Mouse (Mus musculus): ENCODE data around the gene Mndal. TPM values are rescaled to one million over a fixed set of nuclear protein-coding genes. Genes with fewer than 3 reads are reported as not detected.
"Not testable (repeated sequence)": the region's sequence is repeated elsewhere in the genome, so short reads cannot be mapped to it uniquely, and the experiment has no call there.

Gene Mndal
- total RNA-seq, 2 experiments from 2014 or later, result 1.9 to 2.6 TPM

DNA sequence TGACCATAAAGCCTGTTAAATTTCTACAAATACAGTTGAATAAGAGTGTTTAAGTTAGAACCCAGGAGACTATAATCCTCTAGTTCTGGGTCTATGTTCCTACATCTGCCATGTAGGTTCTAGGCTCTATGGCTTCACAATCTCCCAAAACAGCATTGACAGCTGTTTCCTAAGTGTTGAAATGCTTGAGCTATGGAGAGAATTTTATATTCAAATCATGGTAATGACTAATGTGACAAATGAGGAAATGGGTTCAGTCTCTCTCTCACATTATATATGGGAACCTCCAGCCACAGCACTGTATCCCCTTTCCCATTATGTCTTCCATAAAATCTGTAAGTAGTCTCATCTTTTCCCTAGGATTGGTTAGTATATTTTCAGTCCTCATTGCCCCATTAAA is 33.9 kb downstream of the Mndal start:
- DNase-seq (ENCODE audit: low spot score in 2 of 2); intact Hi-C loops (cut with DNase I): not testable (repeated sequence)

DNA sequence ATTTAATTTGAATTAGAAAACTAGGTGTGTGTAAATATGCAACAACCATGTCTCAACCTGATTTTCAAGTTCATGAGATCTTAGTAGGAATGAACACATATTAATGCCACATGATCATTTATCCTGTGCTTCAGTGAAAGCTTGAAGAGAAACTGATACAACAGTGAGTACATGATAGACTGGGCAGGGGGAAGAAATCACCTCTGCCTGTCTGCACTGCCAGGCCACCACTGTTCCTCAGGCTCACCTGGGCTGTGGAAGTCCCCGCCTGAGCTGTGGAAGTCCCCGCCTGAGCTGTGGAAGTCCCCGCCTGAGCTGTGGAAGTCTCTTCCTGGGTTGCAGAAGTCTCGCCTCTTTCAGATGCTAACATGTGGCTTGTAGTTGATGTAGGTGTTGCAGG is 36.4 kb downstream of the Mndal start:
- intact Hi-C loops (cut with DNase I); DNase-seq (ENCODE audit: low spot score in 2 of 2): not testable (repeated sequence)

DNA sequence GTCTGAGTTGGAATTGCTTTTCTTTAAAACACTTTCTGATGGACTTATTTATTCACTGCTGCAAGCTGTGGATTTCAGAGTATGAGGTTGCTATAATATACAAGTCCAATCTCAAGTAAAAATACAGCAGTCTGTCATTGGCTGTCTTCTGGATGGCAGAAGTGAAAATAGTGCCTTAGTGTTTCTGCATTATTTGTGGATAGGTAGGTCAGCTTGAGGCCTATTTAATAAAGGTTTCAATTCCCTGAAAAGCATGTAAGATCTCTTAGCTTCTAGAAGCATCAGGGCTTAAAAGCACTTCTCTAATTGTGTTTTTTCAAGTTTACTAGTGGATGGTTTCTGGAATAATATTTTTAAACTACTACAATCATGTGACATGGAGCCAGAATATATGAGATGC is 52.5 kb downstream of the Mndal start:
- DNase-seq (ENCODE audit: low spot score in 2 of 2); intact Hi-C loops (cut with DNase I): not testable (repeated sequence)

DNA sequence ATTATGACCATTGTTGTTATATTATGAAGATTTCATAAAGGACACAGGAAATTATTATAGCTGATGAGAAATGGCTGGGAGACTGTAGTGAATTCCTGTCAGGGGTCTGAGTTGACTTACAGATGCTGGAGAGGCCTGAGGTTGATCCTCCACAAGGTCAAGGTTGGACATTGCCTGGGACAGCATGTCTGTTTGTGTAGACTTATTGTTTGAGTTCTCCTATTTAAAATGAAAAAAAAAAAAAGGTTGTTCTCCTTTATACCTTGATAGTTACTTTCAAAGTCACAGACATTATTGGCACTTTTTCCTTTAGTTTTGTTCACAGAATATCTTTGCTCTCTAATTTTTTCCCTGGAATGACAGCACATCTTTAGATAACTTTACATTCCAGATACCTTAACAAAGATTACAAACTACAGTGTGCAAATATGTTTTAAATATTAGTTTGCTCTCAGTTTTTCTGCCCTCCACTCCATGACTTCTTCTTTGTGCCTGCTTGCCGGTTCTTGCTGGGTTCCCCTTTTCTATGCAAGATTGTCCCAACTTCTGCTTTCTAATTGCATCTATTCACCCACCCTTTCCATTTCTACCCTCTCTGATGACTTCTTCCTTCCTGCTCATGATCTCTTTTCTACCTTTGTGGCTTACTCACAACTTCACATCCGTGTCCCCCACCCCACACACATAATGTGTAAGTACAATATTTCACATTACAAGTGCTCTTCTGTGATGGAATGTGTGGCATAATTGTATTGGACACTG is 55.1 kb downstream of the Mndal start:
- DNase-seq (ENCODE audit: low spot score in 2 of 2); intact Hi-C loops (cut with DNase I): not testable (repeated sequence)

DNA sequence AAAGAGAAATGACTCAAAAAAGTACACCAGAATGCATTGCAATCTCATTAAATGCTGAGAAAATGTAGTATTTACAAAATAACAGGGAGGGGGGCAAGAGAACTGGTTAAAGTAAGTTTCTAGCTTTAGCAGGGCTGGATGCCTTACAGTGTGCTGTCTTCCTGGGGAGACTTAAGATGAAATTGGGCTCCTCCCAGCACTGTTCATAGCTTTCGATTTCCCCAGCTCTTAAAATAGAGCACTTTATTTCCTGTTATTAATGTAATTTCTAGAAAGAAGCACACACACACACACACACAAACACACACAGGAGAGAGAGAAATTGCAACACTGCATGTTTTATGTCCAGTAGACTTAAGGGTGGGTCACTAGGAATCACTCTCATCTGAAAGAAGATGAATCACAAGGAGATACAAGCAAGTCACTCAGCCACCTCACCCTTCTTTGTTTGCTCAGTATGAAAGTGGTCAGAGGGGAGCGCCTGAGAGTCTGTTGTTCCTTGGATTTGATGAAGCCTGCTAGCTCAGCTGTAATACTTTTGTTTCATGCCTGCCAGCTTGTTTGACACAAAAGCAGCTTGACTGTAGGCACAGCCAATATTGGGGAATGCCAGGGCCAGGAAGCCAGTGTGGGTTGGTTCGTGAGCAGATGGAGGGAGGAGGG is 62.2 kb downstream of the Mndal start:
- DNase-seq (ENCODE audit: low spot score in 2 of 2); intact Hi-C loops (cut with DNase I): not testable (repeated sequence)

DNA sequence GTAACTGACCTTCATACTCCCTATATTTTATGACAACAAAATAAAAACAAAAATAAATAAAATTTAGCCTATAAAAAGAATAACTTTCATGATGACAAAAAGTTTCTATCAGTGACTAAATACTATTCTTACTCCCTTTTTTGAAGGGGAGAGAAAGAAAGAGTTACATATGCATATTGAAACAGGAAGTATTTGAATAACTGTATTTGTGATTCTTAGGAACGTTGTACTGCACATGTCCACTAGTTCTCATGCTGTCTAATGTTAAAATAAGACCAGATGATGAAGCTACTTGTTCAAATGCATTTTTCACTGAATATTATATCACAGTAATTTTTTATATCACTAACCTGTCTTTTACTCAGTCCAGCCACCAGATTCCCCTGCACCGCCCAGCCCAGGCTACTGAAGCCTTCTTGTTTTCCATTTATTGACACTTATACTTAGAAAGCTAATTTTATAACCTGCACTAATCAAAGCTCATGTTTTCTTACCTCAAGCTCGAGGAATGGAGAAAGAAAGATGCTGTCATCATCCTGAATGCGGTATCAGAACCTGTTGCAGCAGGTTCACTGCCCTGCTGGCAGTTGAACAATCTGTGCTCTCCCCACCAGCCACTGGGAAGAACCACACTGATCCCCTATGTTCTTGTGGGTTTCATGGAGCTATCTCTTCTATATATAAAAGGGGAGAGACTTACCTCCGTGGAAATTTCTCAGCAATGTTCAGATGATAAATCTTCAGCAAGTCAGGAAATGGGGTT is 62.9 kb downstream of the Mndal start:
- intact Hi-C loops (cut with DNase I); DNase-seq (ENCODE audit: low spot score in 2 of 2): not testable (repeated sequence)

DNA sequence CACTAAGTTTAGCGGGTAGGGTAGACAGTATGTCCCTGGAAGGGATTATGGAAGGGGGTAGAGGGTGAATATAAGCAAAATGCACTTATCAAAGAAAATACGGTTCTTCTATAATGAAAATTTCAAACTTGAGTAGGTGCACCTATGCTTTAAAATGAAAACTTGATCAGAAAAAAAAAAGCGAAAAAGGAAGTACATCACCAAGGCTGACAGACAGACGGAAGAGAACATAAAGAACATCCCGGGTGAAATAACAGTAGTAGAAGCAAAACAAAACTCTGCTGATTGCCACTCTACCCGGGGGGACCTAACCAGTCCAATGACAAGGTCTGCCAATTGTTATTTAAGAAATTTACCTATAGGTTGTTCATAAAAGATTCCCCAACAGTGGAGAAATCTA is 64.0 kb downstream of the Mndal start:
- intact Hi-C loops (cut with DNase I); DNase-seq (ENCODE audit: low spot score in 2 of 2): not testable (repeated sequence)

DNA sequence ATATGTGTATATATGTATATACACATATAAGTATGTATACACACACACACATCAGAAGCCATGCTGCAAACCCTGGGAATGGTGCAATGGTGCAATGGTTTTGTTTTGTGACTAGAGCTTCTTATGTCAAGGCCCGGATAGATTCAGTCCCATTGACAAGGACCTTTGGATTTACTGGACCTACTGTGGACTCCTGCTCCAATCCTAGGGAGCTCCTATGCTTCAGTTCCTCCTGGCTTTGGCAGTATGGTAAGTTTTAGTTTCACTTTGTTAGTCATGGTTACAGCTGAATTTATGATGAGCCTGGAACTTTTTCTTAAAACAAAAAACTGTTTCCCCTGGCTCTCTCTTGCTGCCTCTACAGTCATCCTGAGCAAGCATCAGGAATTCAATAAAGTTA is 65.2 kb downstream of the Mndal start:
- DNase-seq (ENCODE audit: low spot score in 2 of 2); intact Hi-C loops (cut with DNase I): not testable (repeated sequence)

DNA sequence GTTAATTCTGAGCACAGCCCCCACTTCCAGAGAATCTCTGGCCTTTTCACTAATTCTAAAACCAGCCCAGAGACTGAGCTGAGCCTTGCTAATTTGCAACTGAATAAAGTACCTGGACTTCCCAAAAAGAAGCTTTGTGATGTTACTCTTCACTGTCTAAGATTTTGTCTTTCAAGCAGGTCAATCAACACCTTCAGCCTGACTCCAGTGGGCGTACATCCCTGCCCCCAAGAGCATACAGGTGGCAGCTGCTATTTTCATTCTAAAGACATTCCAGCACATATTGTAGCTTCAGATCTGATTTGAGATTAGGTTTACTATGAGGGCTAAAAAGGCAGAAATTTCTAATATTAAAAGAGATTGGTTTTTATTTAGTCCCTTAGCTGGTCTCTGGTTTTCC is 73.7 kb downstream of the Mndal start:
- intact Hi-C loops (cut with DNase I); DNase-seq (ENCODE audit: low spot score in 2 of 2): not testable (repeated sequence)

DNA sequence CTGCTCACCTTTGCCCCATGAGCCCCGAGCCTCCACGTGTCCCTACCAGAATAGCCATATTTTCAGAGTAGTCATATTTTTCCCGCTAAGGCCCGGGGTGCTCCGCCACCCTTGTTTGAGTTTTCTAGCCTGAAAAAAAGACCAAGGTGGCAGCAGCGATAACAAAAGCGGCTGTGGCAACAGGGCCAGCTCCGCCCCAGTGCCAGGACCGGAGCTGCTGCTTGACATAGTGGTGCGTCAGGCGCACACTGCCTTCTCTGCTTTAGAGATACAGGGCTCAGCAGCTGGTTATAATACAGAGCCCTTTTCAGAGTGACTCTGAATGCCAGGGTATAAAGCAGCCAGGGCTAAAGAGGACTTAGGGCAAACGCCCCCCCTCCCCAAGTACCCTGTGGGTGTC is 75.8 kb downstream of the Mndal start:
- DNase-seq (ENCODE audit: low spot score in 2 of 2), result no peak
- intact Hi-C loops (cut with DNase I), result no loop called here

DNA sequence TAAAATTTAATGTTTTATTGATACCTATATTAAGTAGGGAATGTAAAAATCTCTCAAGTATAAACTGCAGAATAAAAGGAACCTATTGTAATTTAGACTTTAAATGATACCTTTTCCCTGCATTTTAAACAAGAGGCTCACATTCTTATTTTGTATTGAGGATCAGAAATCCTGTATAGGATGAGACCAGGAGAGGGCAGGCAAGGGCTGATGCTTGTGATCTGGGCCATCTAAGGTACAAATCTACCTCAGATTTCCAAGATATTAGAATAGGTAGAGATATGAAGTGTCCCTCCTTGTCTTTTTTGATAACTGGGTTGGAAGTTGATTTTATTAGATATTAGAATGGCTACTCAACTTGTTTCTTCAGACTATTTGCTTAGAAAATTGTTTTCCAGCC is 88.6 kb downstream of the Mndal start:
- DNase-seq (ENCODE audit: low spot score in 2 of 2), result peak; percentile 42 to 54
- intact Hi-C loops (cut with DNase I), result loop anchor here (10.0 kb wide), 1 partner anchor 241 kb away; the partner anchor contains the start of gene Olfr427

DNA sequence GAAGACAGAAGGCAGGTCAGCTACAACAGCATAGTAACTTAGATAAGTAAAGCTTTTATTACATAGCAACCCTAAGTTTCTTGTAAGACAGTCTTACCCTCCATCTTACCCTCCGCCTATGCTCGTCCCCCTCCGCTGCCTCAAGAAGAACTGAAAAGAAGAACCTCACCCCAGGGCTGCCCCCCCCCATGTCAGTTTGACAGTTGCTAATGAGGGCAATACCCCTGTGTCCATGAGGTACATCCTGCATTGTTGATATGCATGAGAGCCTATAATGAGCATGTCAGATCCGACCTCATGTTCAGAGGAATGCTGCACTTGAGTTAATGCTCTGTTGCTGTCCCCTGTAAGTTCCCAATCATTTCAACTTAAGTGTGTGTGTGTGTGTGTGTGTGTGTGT is 89.4 kb downstream of the Mndal start:
- DNase-seq (ENCODE audit: low spot score in 2 of 2), result not testable (repeated sequence)
- intact Hi-C loops (cut with DNase I), result loop anchor here (10.0 kb wide), 1 partner anchor 242 kb away; the partner anchor contains the start of gene Olfr427

DNA sequence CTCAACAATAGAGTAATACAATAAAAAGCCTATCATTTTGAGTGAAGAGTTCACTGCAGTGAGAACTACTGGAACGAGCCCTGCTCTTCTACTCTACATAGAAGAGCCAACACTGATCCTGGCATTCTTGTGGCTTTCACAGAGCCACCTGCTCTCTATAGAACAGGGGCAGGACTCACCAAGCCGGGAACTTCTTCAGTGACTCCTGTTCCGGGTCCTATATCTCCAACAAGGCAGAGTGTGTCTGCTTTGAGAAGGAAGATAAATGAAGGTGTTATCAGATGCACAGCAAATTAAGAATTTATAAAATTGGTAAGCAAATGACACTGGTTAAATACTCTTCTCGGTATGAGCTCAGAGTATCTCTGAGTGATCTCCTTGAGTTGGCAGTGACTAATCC is 96.1 kb downstream of the Mndal start:
- DNase-seq (ENCODE audit: low spot score in 2 of 2); intact Hi-C loops (cut with DNase I): not testable (repeated sequence)

DNA sequence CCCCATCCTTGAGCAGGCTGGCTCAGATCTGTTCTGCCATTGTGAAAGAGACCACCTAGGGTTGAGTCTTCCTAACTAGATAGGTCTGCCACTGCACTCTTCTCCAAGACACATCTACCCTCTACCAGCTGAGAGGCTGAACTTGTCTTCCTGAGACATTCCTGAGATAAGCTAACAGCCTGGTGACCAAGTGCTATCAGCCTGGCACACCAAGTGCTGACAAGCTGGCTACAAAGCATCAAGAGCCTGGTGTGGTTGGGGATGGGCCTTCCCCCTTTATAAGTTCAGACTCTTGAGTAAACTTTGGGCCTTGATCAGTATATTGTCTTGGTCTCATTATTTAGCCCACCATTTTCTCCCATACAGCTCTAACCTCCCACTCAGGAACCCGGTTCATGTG is 97.5 kb downstream of the Mndal start:
- intact Hi-C loops (cut with DNase I), result no loop called here
- no peak for DNase-seq (ENCODE audit: low spot score in 2 of 2)

DNA sequence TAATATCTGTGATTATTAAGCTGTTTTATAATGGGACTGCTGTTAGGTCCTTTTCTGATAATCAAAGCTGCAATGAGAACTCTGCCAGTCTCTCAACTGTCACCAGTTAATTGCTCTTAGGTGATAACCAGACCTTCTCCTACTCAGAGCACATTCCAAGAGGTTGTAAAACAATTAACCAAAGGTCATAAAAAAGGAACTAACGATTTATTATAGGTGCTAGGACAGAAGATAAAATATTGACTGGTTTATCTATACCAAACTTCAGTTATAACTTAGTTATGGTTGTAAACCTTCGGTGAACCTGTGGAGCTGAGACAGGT is 120.8 kb downstream of the Mndal start:
- DNase-seq (ENCODE audit: low spot score in 2 of 2); intact Hi-C loops (cut with DNase I): not testable (repeated sequence)

DNA sequence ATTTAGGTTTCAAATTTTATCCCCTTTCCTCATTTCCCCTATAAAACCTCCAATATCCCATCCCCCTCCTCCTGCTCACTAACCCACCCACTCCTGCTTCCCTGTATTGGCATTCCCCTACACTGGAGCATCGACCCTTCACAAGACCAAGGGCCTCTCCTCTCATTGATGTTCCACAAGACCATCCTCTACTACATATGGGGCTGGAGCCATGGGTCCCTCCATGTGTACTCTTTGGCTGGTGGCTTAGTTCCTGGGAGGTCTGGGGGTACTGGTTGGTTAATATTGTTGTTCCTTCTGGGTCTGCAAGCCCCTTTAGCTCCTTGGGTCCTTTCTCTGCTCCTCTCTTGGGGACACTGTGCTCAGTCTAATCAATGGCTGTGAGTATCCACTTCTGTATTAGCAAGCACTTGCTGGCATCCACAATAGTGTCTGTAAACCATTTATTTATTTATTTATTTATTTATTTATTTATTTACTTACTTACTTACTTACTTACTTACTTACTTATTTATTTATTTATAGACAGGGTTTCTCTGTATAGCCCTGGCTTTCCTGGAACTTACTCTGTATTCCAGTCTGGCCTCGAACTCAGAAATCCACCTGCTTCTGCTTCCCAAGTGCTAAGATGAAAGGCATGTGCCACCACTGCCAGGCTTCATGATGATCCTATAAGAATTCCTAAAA is 121.4 kb downstream of the Mndal start:
- DNase-seq (ENCODE audit: low spot score in 2 of 2); intact Hi-C loops (cut with DNase I): not testable (repeated sequence)

DNA sequence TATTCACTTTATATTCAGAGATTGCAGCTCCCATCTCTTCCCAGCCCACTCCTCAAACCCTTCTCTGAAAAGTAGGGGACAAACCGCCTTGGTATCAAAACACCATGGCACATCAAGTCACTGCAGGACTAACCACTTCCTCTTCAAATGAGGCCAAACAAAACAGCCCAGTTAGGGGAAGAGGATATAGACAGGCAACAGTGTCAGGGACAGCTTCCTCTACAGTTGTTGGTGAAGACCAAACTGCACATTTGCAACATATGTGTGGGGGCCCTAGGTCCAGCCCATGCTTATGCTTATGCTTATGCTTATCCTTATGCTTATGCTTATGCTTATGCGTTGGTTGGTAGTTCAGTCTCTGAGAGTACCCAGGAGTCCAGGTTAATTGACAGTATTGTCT is 133.0 kb downstream of the Mndal start:
- DNase-seq (ENCODE audit: low spot score in 2 of 2); intact Hi-C loops (cut with DNase I): not testable (repeated sequence)

DNA sequence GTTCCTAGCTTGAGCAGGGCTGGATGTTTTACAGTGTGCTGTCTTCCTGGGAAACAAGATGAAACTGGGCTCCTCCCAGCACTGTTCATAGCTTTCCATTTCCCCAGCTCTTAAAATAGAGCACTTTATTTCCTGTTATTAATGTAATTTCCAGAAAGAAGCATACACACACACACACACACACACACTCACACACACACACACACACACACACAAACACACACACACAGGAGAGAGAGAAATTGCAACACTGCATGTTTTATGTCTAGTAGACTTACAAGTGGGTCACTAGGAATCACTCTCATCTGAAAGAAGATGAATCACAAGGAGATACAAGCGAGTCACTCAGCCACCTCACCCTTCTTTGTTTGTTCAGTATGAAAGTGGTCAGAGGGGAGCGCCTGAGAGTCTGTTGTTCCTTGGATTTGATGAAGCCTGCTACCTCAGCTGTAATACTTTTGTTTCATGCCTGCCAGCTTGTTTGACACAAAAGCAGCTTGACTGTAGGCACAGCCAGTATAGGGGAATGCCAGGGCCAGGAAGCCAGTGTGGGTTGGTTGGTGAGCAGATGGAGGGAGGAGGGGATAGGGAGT is 139.5 kb downstream of the Mndal start:
- intact Hi-C loops (cut with DNase I), result not testable (repeated sequence)
- DNase-seq (ENCODE audit: low spot score in 2 of 2), result peak in 1 of 2 experiments; percentile 0

DNA sequence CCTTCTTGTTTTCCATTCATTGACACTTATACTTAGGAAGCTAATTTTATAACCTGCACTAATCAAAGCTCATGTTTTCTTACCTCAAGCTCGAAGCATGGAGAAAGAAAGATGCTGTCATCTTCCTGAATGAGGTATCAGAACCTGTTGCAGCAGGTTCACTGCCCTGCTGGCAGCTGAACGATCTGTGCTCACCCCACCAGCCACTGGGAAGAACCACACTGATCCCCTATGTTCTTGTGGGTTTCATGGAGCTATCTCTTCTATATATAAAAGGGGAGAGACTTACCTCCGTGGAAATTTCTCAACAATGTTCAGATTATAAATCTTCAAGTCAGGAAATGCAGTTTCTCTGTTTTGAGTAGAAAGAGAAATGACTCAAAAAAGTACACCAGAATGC is 140.1 kb downstream of the Mndal start:
- intact Hi-C loops (cut with DNase I); DNase-seq (ENCODE audit: low spot score in 2 of 2): not testable (repeated sequence)

Data from left cerebral cortex, postnatal 14 days (tissue).